Mouse (Mus musculus) lung, postnatal 0 days (tissue): Measurements from ENCODE around the gene Olfr1447.

ENCODE experiments used
- CTCF ChIP-seq: IDR thresholded peaks from 2 replicates; pipeline ENCODE4 v1.5.1; 2016; ENCODE audit warnings: antibody characterized with exemption, mild to moderate bottlenecking
- EP300 ChIP-seq: IDR thresholded peaks from 2 replicates; pipeline ENCODE4 v1.6.1; 2016; ENCODE audit warnings: antibody characterized with exemption, mild to moderate bottlenecking, control low read depth

GRCm38 (mm10) chr19:12856983-12857382, 46.6 kb downstream of the Olfr1447 start, which contains the start of gene Olfr1444:
- TF ChIP-seq CTCF = no peak
- TF ChIP-seq EP300 = no peak
